Mouse (Mus musculus) gastrocnemius, adult 2 months (tissue): Measurements from ENCODE around the gene Csnk2a2. TPM values are rescaled to one million over a fixed set of nuclear protein-coding genes. Genes with fewer than 3 reads are reported as not detected.
A peak's percentile ranks its signal among the peaks of the same experiment; 100 is the strongest.

ENCODE experiments used
- DNase-seq: peaks from one replicate; pipeline ENCODE4 v3.0.0; 2022
- H3K27ac ChIP-seq: fragments of 200-600 bp; 2 replicates; pipeline ENCODE4 v1.8.1; 2022; ENCODE audit warnings: mild to moderate bottlenecking
- H3K4me3 ChIP-seq: fragments of 200-600 bp; 2 replicates; pipeline ENCODE4 v1.8.1; 2022; ENCODE audit warnings: mild to moderate bottlenecking, moderate library complexity
- CTCF ChIP-seq: fragments of 200-600 bp; IDR thresholded peaks from 2 replicates; pipeline ENCODE4 v1.8.1; 2022; ENCODE audit warnings: antibody characterized with exemption, mild to moderate bottlenecking, moderate library complexity
- intact Hi-C: fragments of 180-260 bp; cut with DNase I; formaldehyde crosslinking; loops from one replicate; pipeline ENCODE4 v1.15.1; 2025
- total RNA-seq, 2 experiments: library from RNA; stranded (reverse); gene quantifications; 2 replicates each; pipeline ENCODE4 v1.2.3; 2021

Csnk2a2 gene
- total RNA-seq, 2 experiments from 2014 or later, result 23.1 to 23.7 TPM

GRCm38 (mm10) chr8:95452518-95452917 is 37.3 kb downstream of the Csnk2a2 start:
- intact Hi-C loops, result loop anchor here (1.0 kb wide), 1 partner anchor 106 kb away; no protein-coding TSS in a partner anchor
- Histone ChIP-seq H3K4me3 (no peak overlapping the region), H3K27ac (no peak overlapping the region)
- TF ChIP-seq CTCF, result peak; percentile 39; the same call in 1 of the 2 replicates
- DNase-seq, result no peak

GRCm38 (mm10) chr8:95450271-95450670 is 39.6 kb downstream of the Csnk2a2 start:
- intact Hi-C loops, result no loop called here
- H3K4me3 ChIP-seq, result no peak overlapping the region
- no peak for TF ChIP-seq CTCF
- H3K27ac ChIP-seq, result no peak overlapping the region
- DNase-seq, result no peak

- Histone ChIP-seq H3K4me3 (no peak overlapping the region), H3K27ac (no peak overlapping the region)
- no peak for TF ChIP-seq CTCF
- intact Hi-C loops, result no loop called here
- DNase-seq, result no peak
Measured at GRCm38 (mm10) chr8:95447661-95448060, 42.2 kb downstream of the Csnk2a2 start.

GRCm38 (mm10) chr8:95445042-95445441 is 44.8 kb downstream of the Csnk2a2 start:
- no peak for DNase-seq
- intact Hi-C loops, result no loop called here
- no peak overlapping the region for H3K4me3 ChIP-seq
- H3K27ac ChIP-seq, result no peak overlapping the region
- no peak for TF ChIP-seq CTCF

- DNase-seq, result no peak
- Histone ChIP-seq H3K4me3 (no peak overlapping the region), H3K27ac (no peak overlapping the region)
- no peak for TF ChIP-seq CTCF
- intact Hi-C loops, result no loop called here
Measured at GRCm38 (mm10) chr8:95441491-95442039, 48.3 kb downstream of the Csnk2a2 start.

- Histone ChIP-seq H3K27ac (no peak overlapping the region), H3K4me3 (no peak overlapping the region)
- intact Hi-C loops, result no loop called here
- TF ChIP-seq CTCF, result no peak
- no peak for DNase-seq
Measured at GRCm38 (mm10) chr8:95440168-95440709, 49.6 kb downstream of the Csnk2a2 start.

- DNase-seq, result no peak
- intact Hi-C loops, result loop anchor here (10.0 kb wide), 1 partner anchor 195 kb away; no protein-coding TSS in a partner anchor
- no peak for TF ChIP-seq CTCF
- H3K4me3 ChIP-seq, result no peak overlapping the region
- no peak overlapping the region for H3K27ac ChIP-seq
Measured at GRCm38 (mm10) chr8:95439421-95439820, 50.4 kb downstream of the Csnk2a2 start.

- Histone ChIP-seq H3K27ac (no peak overlapping the region), H3K4me3 (no peak overlapping the region)
- TF ChIP-seq CTCF, result no peak
- no peak for DNase-seq
- intact Hi-C loops, result loop anchor here (10.0 kb wide), 1 partner anchor 193 kb away; no protein-coding TSS in a partner anchor
Measured at GRCm38 (mm10) chr8:95437341-95437992, 52.4 kb downstream of the Csnk2a2 start.

GRCm38 (mm10) chr8:95435930-95436329 is 53.9 kb downstream of the Csnk2a2 start:
- no peak overlapping the region for H3K27ac ChIP-seq
- H3K4me3 ChIP-seq, result no peak overlapping the region
- no peak for DNase-seq
- TF ChIP-seq CTCF, result peak; percentile 37; the same call in 1 of the 2 replicates
- intact Hi-C loops, result loop anchor here (10.0 kb wide), 1 partner anchor 191 kb away; no protein-coding TSS in a partner anchor

- no peak for DNase-seq
- Histone ChIP-seq H3K27ac (peak overlapping the region; percentile 96), H3K4me3 (peak overlapping the region; percentile 99)
- no peak for TF ChIP-seq CTCF
- intact Hi-C loops, result loop anchor here (10.0 kb wide), 1 partner anchor 191 kb away; no protein-coding TSS in a partner anchor
Measured at GRCm38 (mm10) chr8:95435471-95435870, 54.4 kb downstream of the Csnk2a2 start.

GRCm38 (mm10) chr8:95434686-95435439 is 55.0 kb downstream of the Csnk2a2 start, which contains the start of gene Cfap20:
Cfap20 (minus strand) TSS chr8:95434869.
- intact Hi-C loops, result loop anchor here (5.0 to 10.0 kb wide), 2 partner anchors 103 to 190 kb away; partner anchors contain the start of genes Usb1 and Zfp319
- no peak for TF ChIP-seq CTCF
- H3K27ac ChIP-seq, result peak within 1 kb of the TSS; percentile 96
- peak; percentile 100 for DNase-seq
- peak within 1 kb of the TSS; percentile 99 for H3K4me3 ChIP-seq

GRCm38 (mm10) chr8:95434233-95434632 is 55.6 kb downstream of the Csnk2a2 start:
- no peak for TF ChIP-seq CTCF
- Histone ChIP-seq H3K4me3 (peak overlapping the region; percentile 99), H3K27ac (peak overlapping the region; percentile 96)
- intact Hi-C loops, result loop anchor here (5.0 to 10.0 kb wide), 2 partner anchors 102 to 189 kb away; partner anchors contain the start of genes Usb1 and Zfp319
- no peak for DNase-seq
